Mouse (Mus musculus) cerebellum, adult 11-12 months (tissue): ENCODE data around the gene Gng12.
A peak's percentile ranks its signal among the peaks of the same experiment; 100 is the strongest.
"Not testable (repeated sequence)": the region's sequence is repeated elsewhere in the genome, so short reads cannot be mapped to it uniquely, and the experiment has no call there.

Experiments used
- DNase-seq: peaks from one replicate; pipeline ENCODE4 v3.0.0; 2022

Gng12 gene

DNA sequence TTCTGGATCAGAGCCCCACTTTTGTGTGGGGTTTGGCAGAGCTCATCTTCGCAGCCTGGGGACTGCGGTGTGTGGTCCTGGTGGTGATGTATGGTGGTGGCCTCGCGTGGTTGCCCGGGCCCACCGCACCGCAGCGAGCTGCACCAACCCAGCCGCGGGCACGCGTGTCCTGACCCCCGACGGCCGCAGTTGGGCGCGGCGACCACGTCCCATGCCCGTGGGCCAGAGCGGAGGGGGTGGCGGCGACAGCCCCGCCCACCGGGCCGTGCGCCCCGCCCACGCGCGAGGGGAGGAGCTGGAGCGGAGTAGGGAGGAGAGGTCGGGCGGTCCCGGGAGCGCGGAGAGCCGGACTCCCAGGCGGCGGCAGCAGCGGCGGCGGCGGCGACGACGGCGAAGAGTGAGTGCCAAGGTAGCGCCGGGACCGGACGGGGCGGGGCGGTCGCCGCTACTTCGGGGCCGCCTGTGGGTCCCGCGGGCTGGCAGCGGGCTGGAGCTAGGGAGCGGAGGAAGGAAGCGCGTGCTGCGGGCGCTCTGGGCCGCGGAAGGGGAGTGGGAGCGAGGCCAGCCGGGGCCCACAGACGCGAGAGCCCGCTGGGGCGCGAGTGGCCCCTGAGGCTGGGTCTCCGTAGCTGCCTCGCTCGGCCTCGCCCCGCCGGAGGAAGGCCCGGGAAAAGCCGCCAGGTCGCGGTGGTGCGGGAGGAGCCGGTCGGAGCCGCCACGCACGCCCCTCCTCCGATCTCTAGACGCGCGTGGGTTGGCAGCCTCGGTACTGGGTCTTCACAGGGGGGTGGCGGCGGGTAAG, at the start of gene Gng12:
Gng12 (plus strand) TSS at position 279 of the 802 bp plus-strand sequence.
- peak; percentile 73 for DNase-seq

- DNase-seq, result no peak
Measured at GRCm38 (mm10) chr6:66848936-66849335, 47.3 kb upstream of the Gng12 start.

GRCm38 (mm10) chr6:66856236-66856635, 40.0 kb upstream of the Gng12 start:
- no peak for DNase-seq

DNA sequence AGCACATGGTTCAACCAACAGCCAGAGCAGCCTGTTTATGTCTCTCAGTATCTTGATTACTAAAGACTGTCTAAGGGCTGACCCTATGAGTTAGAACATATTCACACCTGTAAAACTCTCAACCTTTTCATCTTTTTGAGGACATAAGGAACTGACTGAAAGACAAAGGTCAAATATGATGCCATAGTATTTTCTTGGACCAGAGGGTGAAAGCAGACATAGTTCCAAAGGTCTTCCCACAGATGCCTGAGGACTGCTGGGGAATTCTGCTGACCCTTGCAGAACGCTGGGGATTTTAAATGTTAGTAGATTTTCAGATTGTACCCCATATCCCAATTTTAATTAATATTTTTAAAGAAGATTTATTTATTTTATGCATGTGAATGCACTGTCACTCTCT, 37.8 kb upstream of the Gng12 start:
- no peak for DNase-seq

- no peak for DNase-seq
Measured at GRCm38 (mm10) chr6:66859391-66859790, 36.8 kb upstream of the Gng12 start.

GRCm38 (mm10) chr6:66864463-66864862, 31.7 kb upstream of the Gng12 start:
- no peak for DNase-seq

DNA sequence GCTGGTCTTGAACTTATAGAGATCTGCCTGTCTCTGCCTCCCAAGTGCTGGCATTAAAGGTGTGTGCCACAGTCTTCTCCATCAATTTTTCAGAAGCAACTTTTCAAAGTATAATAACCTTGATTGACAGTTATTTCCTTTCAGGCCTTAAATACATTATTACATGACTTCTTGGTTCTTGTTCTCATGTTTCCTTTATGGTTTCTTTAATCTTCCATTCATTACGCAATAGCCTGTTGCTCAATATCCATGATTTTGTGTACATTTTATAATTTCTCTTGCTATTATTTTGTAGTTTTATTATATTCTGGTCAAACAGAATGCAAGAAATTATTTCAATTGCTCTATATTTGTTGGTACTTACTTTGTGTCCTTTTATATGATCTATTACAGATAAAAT, 29.9 kb upstream of the Gng12 start:
- DNase-seq, result no peak

- not testable (repeated sequence) for DNase-seq
Measured at GRCm38 (mm10) chr6:66877048-66877447, 19.1 kb upstream of the Gng12 start.

DNA sequence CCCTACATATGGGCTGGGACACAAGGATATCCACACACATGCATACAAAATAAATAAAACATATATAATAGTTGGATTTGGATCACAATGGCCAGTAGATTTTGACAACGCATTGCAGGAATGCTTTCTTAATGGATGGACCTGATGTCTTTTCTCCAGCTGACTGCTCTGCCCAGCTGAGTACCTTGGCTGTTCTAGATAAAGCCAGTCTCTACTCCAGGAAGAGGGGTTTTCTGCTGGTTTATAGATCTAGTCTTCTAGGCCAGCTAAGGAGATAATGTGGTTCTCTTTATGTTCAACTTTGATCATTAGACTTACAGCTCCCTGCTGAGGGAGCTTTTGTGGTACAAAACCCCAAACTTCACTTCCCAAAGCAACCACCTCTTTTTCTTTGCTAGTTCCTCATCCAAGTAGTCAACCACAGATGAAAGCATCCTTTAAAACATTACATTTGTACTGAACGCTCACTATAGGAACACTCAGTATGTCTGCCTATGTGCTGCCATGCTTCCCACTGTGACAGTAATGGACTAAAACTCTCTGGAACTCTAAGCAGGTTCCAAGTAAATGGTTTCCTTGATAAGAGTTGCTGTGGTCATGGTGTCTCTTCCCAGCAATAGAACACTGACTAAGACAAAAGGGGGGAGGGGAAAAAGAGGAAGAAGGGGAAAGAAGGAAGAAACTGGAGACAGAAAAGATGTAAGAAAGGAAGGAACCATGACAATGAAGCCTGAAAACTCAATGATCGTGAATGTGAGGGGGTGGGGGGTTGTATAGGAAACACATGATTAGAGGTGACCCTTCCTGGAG, 5.6 kb upstream of the Gng12 start:
- DNase-seq, result no peak

- no peak for DNase-seq
Measured at GRCm38 (mm10) chr6:66893950-66894349, 2.2 kb upstream of the Gng12 start.

- DNase-seq, result no peak
Measured at GRCm38 (mm10) chr6:66894999-66895398, 1.2 kb upstream of the Gng12 start.

- DNase-seq, result no peak
Measured at GRCm38 (mm10) chr6:66896921-66897645, 886 bp downstream of the Gng12 start.

DNA sequence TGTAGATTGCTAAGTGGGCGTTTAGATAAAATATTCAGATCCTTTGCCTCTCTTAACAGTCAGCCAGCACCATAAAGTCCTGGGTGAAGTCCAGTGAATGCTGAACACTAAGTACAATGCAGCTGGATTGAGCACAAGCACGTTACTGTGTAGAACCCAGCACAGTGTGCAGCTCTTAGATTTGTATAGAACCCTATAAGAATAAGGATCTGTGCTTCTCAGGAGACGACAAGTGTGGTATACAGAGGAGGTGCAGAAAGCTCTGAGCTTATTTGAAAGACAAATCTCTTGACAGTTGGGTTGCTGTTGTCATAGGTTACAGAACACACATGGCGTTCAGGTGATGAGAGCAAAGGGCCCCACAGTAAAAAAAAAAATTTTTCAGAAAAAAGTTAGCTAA, 1.8 kb downstream of the Gng12 start:
- DNase-seq, result no peak

DNA sequence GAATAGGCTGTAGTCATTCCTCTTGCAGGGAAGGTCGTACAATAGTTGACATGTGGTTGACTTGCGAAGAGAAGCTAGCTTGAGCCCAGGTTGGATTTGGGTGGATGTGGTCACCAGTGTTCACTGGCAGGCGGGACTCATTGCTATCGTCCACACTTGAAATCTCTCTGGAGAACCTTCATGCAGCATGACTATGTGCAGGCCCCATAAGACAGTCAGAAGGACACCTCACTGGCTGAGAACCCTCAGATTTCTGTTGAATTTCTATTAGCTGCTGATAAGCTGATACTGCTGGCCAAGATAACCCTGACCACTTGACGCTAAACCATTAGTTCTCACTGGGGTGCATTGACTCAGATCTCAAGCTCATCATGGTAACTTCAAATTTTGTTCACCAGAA, 5.7 kb downstream of the Gng12 start:
- DNase-seq, result no peak

DNA sequence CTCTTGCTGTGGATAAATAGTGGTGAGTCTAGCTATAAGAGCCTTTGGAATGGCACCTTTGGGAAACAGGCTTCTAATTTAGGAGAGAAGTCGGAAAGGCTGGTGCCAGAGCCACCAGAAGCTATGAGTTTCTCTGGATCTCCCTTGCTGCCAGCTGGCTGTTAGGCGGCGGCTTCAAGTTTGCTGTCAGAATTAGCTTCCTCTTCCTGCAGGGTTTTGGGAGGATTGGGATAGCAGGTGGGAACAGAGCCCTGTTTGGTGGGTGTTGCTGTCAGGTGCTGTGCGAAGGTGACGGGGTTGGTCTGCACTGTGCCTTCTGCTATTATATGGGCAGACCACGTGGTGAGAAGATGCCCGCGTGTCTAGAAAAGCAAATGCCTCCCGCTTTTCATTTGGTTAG, 7.0 kb downstream of the Gng12 start:
- DNase-seq, result no peak

- no peak for DNase-seq
Measured at GRCm38 (mm10) chr6:66903720-66904119, 7.5 kb downstream of the Gng12 start.

GRCm38 (mm10) chr6:66906244-66906643, 10.0 kb downstream of the Gng12 start:
- DNase-seq, result no peak

DNA sequence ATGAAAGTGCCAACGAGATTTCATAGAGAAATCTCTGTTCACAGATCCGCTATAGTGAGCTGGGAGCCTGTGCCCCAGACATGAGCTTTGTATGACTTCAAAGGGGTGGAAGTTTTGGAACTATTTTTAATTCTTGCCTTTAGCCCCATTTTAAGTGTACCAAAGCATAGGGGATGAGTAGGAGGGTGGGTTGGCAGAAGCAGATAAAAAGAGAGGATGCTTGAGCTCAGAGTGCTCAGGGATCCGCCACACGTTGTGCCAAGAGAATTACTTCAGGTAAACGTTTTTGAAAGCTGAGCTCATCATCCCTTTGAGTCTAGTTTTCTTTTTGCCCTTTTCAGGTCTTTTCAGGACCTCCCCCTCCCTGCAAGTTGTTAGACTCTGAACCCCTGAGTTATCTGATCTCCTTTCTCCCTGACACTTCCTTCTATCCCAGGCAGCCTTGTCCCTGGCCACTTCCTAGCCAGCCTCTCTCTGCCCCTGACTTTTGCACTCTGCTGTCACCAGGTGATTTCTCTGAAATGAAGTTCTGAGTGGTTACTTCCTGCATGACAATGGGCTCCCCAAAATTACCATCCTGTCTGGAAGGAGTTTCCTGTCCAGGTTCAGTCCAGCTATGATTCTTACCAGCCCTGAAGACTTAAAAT, 12.3 kb downstream of the Gng12 start:
- DNase-seq, result no peak

GRCm38 (mm10) chr6:66910493-66911435, 14.6 kb downstream of the Gng12 start:
- no peak for DNase-seq

DNA sequence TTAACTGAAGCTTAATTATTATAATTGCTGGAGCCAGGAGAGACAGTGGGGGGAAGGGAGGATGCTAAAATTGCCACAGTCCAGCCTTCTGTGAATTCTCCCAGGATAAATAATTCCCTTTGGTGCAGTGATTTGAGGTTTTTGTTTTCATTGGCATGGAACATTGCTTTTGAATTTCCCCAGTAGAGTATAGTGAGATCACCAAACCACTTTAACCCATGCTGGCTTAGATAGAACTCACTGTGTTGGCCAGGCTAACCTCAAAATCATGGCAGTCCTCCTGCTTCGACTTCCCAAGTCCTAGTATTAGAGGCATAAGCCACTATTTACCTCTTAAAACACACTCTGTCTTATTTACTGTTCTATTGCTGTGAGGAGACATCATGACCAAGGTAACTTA, 17.2 kb downstream of the Gng12 start:
- no peak for DNase-seq

DNA sequence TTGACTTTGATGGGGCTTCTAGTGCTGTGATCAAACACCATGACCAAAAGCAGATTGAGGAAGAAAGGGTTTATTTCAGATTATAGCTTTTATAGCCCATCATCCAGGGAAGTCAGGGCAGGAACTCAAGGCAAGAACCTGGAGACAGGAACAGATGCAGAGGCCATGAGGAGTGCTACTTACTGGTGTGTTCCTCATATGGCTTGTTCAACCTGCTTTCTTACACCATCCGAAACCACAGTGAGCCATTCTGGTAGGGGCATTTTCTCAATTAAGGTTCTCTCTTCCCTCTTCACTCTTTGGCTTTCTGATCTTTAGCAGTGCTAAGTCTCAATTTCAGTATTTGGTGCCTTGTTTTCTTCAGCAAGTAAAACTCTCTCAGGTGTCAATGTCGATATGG, 19.4 kb downstream of the Gng12 start:
- DNase-seq, result no peak

DNA sequence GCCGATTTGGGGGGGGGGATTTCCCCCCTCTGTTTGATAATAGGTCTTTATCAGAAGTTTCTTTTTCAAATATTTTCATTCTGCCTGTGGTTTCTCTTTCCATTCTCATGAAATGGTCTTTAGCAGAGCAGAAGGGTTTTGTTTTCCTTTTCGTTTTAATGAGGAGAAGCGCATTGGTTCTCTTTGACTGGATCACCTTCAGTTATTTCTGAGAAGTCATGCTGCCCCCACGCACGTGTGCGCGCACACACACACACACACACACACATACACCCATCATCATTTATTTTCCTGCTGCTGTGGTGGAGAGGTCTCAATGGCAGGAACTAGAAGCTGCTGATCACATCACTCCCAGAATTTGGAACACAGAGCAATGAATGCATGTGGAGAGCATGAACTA, 20.8 kb downstream of the Gng12 start:
- no peak for DNase-seq
